Mouse (Mus musculus) midbrain, embryonic 11.5 days (tissue): ENCODE data around the gene Stx8. TPM values are rescaled to one million over a fixed set of nuclear protein-coding genes. Genes with fewer than 3 reads are reported as not detected.

Source experiments
- ATAC-seq: fragments of 200-750 bp; cut with Nextera tagmentation; 2 replicates; pipeline ENCODE4 v1.8.0; 2017; ENCODE audit warnings: moderate TSS enrichment, moderate library complexity; ENCODE audit not compliant: low FRiP score
- DNase-seq: peaks from one replicate; pipeline ENCODE4 v3.0.0; 2015; ENCODE audit warnings: low spot score; ENCODE audit errors: missing footprints
- H3K27ac ChIP-seq: fragments of 300-500 bp; sonication (generic); 2 replicates; pipeline ENCODE4 v1.5.1; 2014; ENCODE audit warnings: low read depth, low read length
- H3K27me3 ChIP-seq: fragments of 300-500 bp; sonication (generic); 2 replicates; pipeline ENCODE4 v1.6.1; 2014; ENCODE audit warnings: mild to moderate bottlenecking, low read length, moderate library complexity, mixed read lengths; ENCODE audit not compliant: control insufficient read depth, insufficient read depth
- H3K36me3 ChIP-seq: fragments of 300-500 bp; sonication (generic); 2 replicates; pipeline ENCODE4 v1.6.1; 2014; ENCODE audit warnings: mild to moderate bottlenecking, low read length, moderate library complexity, mixed read lengths; ENCODE audit not compliant: control insufficient read depth, insufficient read depth
- H3K4me1 ChIP-seq: fragments of 300-500 bp; sonication (generic); 2 replicates; pipeline ENCODE4 v1.6.1; 2014; ENCODE audit warnings: low read length; ENCODE audit not compliant: control insufficient read depth, insufficient read depth
- H3K4me2 ChIP-seq: fragments of 300-500 bp; sonication (generic); 2 replicates; pipeline ENCODE4 v1.6.1; 2014; ENCODE audit warnings: mild to moderate bottlenecking, moderate library complexity
- H3K4me3 ChIP-seq: fragments of 300-500 bp; sonication (generic); 2 replicates; pipeline ENCODE4 v1.5.1; 2014; ENCODE audit warnings: low read depth, low read length
- H3K9ac ChIP-seq: fragments of 300-500 bp; sonication (generic); 2 replicates; pipeline ENCODE4 v1.6.1; 2014; ENCODE audit warnings: low read length
- H3K9me3 ChIP-seq: fragments of 300-500 bp; sonication (generic); 2 replicates; pipeline ENCODE4 v1.6.1; 2016; ENCODE audit warnings: low read length; ENCODE audit not compliant: control insufficient read depth
- WGBS: fragments of 180-500 bp; shearing (Covaris S2); extraction: QIAGEN DNeasy Blood & Tissue Kit; methylation state at CpG from one replicate; pipeline ENCODE4 v1.1.7; 2014; 5-methylcytosine and 5-hydroxymethylcytosine counted together
- polyA plus RNA-seq: library from polyadenylated mRNA; unstranded; fragments of >200 nt; fragmentation: Nextera tagmentation; extraction: Ambion mirVana; gene quantifications from 2 replicates; pipeline ENCODE4 v1.2.1, GENCODE M21; 2014

Stx8 gene
- polyA plus RNA-seq, 1 experiment from 2014 or later: 55.3 TPM

DNA sequence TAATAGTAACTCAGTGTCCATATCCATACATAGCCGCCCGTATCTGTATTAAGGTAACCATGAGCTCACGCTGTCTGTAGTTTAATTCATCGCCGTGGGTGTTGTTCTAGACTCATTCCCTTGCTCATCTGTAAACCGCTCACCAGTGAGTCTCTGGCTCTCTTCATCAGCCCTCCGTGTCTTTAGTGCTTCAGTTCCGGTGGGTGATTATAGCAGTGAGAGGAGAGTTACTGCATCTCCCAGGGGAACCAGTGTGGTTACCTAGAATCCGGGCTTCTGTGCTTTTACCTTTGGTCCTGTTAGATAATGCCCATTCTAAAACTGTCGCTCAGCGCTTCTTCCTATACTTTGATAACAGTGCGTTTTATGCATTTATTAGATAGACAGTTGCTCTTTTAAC lies 116.8 kb downstream of the Stx8 start:
- Histone ChIP-seq H3K27me3 (no peaks in the 10 kb centered on the region), H3K4me3 (no peak overlapping the region), H3K9me3 (no peaks in the 10 kb centered on the region), H3K4me2 (no peak overlapping the region), H3K36me3 (no peaks in the 10 kb centered on the region), H3K9ac (no peak overlapping the region), H3K4me1 (no peaks in the 10 kb centered on the region), H3K27ac (no peak overlapping the region)
- 93% methylated on average over 12 of the region's 12 CpGs for WGBS
- ATAC-seq (no peak), DNase-seq (no peak)

DNA sequence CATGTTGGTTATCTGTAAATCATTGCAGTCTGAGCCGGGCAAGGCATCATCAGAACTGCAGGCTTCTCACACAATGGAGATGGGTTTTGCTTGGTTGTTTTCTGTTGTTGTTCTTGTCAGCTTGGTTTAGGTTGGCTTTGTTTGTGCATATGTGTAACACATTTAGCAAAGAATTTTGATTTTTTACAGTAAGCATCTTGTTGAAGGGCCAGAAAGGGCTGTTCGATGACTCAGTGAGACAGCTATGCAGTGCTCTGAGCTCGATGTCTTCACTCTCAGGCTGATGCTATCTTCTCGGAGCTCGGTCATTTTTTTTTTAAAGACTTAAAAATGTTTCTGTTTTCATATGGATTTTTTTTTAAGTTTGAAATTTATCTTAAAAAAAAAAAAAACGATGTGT lies 117.6 kb downstream of the Stx8 start:
- no peaks in the 10 kb centered on the region for H3K27me3 ChIP-seq
- 89% methylated on average over 6 of the region's 6 CpGs for WGBS
- DNase-seq: no peak

DNA sequence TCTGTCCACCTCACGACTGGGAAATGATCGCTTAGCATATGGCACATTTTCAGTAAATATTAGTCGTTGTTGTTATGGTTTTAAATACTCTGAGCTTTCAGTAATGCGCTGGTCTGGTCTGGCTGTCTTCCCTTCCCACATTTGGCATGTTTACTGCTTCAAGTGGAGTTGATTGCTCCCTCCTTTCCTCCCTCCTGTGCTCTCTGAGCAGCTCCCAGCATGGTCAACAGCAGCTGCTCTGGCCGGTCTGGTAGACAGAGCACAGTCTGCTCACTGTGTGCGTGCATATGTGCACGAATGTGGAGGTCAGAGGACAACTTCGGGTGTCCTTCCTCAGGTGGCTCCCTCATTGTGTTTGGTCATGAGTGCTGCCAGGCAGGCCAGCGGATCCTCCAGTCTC lies 120.2 kb downstream of the Stx8 start:
- Histone ChIP-seq H3K4me2 (no peak overlapping the region), H3K27me3 (no peaks in the 10 kb centered on the region), H3K9me3 (no peaks in the 10 kb centered on the region), H3K4me3 (no peak overlapping the region), H3K4me1 (0 out of 2 replicates have a peak, but pooled peaks cover 2% of the 10 kb centered on the region), H3K9ac (no peak overlapping the region), H3K36me3 (no peaks in the 10 kb centered on the region), H3K27ac (no peak overlapping the region)
- ATAC-seq: no peak
- 87% methylated on average over 9 of the region's 9 CpGs for WGBS
- no peak for DNase-seq

More for the DNA sequence above, 117.6 kb downstream of the Stx8 start:
- no peak for ATAC-seq
- H3K4me3 ChIP-seq: no peak overlapping the region
- no peak overlapping the region for H3K4me2 ChIP-seq
- H3K9me3 ChIP-seq: no peaks in the 10 kb centered on the region
- H3K9ac ChIP-seq: no peak overlapping the region
- no peaks in the 10 kb centered on the region for H3K4me1 ChIP-seq
- H3K36me3 ChIP-seq: no peaks in the 10 kb centered on the region
- H3K27ac ChIP-seq: no peak overlapping the region

DNA sequence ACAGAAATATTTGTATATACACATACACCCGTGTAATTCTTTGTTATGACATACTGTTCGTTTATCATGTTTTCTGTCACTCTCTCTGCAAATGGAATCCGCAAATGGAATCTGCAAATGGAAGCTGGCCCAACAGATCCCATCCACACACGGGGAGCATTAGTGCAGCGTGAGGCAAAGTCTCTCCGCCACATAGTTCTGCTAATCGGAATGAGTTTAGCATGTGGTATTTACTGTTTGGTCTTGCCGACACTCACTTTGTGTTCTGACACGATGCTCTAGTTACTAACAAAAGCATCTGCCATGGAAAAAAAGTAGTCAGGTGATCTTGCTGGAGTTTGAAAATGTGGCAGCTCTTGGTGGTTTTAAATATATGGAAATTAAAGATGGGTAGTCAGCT lies 123.4 kb downstream of the Stx8 start:
- Histone ChIP-seq H3K9me3 (no peaks in the 10 kb centered on the region), H3K4me1 (0 out of 2 replicates have a peak, but pooled peaks cover 2% of the 10 kb centered on the region), H3K36me3 (no peaks in the 10 kb centered on the region), H3K4me3 (no peak overlapping the region), H3K4me2 (no peak overlapping the region), H3K27me3 (no peaks in the 10 kb centered on the region), H3K9ac (no peak overlapping the region), H3K27ac (no peak overlapping the region)
- no peak for DNase-seq
- 84% methylated on average over 9 of the region's 9 CpGs for WGBS
- ATAC-seq: no peak

DNA sequence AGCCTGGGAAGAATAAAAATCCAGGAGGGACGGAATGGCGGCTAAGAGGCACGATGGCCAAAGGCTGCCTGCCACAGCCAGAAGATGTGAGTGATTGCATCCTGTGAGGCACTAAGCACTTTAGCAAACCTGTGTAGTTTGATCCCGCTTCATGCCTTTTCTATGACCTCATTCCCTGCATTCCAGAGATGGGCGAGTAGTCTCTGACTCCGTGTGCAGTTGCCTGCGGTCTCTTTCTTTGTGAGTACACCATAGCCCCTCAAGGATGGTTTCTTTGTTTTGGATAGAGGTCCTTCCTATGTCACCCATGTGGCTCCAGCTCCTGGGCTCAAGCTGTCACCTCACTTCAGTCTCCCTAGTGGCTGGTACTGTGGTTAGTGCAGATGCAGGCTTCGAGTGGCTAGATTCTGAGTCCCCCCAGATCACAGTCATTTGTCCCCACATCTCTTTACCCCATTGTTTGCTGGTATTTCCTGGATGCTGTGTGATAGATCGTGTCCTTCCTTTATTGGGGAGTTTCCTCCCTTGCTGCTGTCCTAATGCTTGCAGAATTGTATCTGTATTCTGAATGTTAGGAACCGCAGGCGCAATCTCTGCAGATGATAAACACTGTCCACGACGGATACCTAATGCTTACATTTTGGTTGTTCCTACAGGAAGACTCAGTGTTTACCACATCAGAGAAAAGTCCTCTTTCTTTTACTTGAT lies 124.0 kb downstream of the Stx8 start:
- 67% methylated on average over 13 of the region's 13 CpGs for WGBS
- H3K9me3 ChIP-seq: no peaks in the 10 kb centered on the region
- no peaks in the 10 kb centered on the region for H3K36me3 ChIP-seq
- H3K4me3 ChIP-seq: no peak overlapping the region
- no peaks in the 10 kb centered on the region for H3K27me3 ChIP-seq
- DNase-seq (peak; percentile 85), ATAC-seq (no peak)
- H3K4me1 ChIP-seq: 0 out of 2 replicates have a peak, but pooled peaks cover 2% of the 10 kb centered on the region
- no peak overlapping the region for H3K9ac ChIP-seq
- no peak overlapping the region for H3K27ac ChIP-seq
- no peak overlapping the region for H3K4me2 ChIP-seq

DNA sequence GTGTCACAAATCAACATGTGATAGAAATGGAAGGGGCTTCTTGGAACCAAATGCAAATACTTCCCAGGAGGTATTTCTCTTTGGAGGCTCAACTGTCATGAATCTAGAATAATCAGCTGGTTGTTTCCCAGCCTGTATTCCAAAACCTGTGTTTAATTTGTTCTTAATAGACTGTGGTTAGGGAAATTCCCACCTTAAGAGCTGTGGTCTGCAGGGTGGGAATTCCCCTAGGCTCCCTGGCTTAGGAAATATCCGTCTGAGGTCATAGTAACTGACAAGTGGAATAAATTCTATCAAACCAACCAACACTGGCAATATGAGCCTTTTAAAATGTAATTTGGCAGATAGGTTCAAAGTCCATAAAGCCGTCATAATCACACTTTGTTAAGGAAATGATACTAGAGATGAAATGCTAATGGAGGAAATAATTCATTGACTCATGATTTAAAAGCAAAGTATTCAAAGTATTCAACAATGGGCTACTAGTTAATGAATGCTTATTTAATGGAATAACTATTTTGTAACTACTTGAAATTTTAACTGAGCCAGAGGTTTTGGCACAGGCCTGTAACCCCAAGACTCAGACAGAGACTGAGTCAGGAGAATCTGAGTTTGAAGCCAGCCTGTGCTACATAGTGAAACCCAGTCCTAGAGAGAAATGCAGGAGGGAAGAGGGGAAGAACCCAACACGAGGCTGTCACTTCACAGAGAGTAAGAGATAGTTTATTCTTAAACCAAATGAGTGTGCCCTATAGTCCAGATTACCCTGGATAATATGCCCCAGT lies 126.2 kb downstream of the Stx8 start:
- 82% methylated on average over 3 of the region's 3 CpGs for WGBS
- Histone ChIP-seq H3K4me2 (no peak overlapping the region), H3K4me3 (no peak overlapping the region), H3K36me3 (no peaks in the 10 kb centered on the region), H3K27me3 (no peaks in the 10 kb centered on the region), H3K9me3 (no peaks in the 10 kb centered on the region), H3K4me1 (0 out of 2 replicates have a peak, but pooled peaks cover 2% of the 10 kb centered on the region), H3K27ac (no peak overlapping the region), H3K9ac (no peak overlapping the region)
- DNase-seq: no peak
- ATAC-seq: no peak

DNA sequence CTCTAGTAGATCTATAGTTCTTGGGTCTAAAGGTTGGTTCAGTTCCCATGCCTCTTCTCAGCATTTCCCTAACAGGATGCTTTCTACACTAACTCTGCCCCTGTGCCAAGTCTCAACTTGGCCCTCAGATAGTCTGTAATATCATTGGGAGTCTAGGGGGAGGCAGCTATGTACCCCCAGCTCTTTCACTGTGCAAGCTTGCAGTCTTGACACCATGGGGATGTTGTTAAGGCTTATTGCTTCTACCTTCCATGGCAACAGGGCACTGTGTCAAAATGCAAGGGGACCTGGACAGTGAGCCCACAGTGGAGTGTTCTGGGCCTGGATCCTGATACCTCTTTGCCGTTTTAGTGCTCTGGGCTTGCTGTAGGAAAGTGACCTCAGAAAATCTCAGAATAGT lies 135.6 kb downstream of the Stx8 start:
- Histone ChIP-seq H3K4me1 (no peaks in the 10 kb centered on the region), H3K27me3 (no peaks in the 10 kb centered on the region), H3K9ac (no peak overlapping the region), H3K4me2 (no peak overlapping the region), H3K27ac (no peak overlapping the region), H3K9me3 (no peaks in the 10 kb centered on the region), H3K36me3 (no peaks in the 10 kb centered on the region), H3K4me3 (no peak overlapping the region)
- 92% methylated on average over 1 of the region's 1 CpGs for WGBS
- no peak for ATAC-seq
- DNase-seq: no peak

DNA sequence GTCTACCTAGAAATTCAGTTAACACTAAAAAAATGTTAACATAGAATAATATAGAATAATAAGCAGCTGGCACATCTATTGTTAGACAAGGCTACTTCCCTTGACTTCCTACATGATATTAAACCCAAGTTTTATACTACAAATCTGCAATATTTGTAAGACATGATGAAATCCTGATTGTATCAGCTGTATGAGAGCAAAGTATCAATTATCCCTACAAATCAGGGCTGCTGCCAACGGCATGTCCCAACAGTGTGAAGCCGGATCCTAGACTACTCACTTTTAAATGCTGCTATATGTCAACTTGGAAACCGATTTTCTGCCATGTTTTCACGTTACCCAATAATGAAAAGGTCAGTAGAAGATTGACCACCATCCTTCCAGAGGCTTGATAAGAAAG lies 137.5 kb downstream of the Stx8 start:
- no peak for ATAC-seq
- Histone ChIP-seq H3K4me3 (no peak overlapping the region), H3K4me2 (no peak overlapping the region), H3K4me1 (no peaks in the 10 kb centered on the region), H3K27ac (no peak overlapping the region), H3K9ac (no peak overlapping the region), H3K27me3 (no peaks in the 10 kb centered on the region), H3K36me3 (no peaks in the 10 kb centered on the region), H3K9me3 (no peaks in the 10 kb centered on the region)
- no peak for DNase-seq
- 89% methylated on average over 4 of the region's 4 CpGs for WGBS

DNA sequence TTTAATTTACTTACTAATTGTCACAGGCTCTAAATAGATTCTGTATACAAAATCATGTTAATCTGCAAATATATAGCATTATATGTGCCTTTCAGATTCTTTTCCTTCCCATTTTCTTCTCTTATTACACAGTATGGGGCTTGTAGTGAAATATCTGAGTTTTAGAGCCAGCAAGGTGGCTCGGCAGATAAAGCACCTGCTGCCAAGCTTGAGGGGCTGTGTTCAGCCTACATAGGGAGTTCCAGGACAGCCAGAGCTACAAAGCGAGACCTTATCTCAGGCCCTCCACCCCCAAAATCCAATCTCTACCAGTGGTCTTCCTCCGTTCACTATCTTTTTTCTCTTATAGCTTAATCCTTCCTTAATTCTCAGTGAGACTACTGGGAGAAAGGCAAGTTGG lies 140.1 kb downstream of the Stx8 start:
- no peak for DNase-seq
- Histone ChIP-seq H3K27ac (no peak overlapping the region), H3K36me3 (no peaks in the 10 kb centered on the region), H3K4me2 (no peak overlapping the region), H3K9ac (no peak overlapping the region), H3K27me3 (no peaks in the 10 kb centered on the region), H3K4me1 (no peaks in the 10 kb centered on the region), H3K9me3 (no peaks in the 10 kb centered on the region), H3K4me3 (no peak overlapping the region)
- no peak for ATAC-seq
- 84% methylated on average over 3 of the region's 3 CpGs for WGBS
